Mouse (Mus musculus) midbrain, embryonic 15.5 days (tissue): ENCODE measurements at regions not wholly inside any gene's neighbourhood (a gene's known extent, or its start where the extent isn't known, plus 50 kb on each side); places are given as distances from the start of the nearest gene placed in this dataset.

Experiments
- ATAC-seq: fragments of 200-750 bp; cut with Nextera tagmentation; replicated peaks from 2 replicates; pipeline ENCODE4 v1.8.0; 2017; ENCODE audit warnings: moderate TSS enrichment
- H3K27ac ChIP-seq: fragments of 300-500 bp; sonication (generic); 2 replicates; pipeline ENCODE4 v1.5.1; 2015; ENCODE audit warnings: mild to moderate bottlenecking, inconsistent platforms
- H3K27me3 ChIP-seq: fragments of 300-500 bp; sonication (generic); replicated peaks from 2 replicates; pipeline ENCODE4 v1.6.1; 2015; ENCODE audit warnings: inconsistent platforms
- H3K36me3 ChIP-seq: fragments of 300-500 bp; sonication (generic); replicated peaks from 2 replicates; pipeline ENCODE4 v1.6.1; 2015; ENCODE audit warnings: inconsistent platforms
- H3K4me1 ChIP-seq: fragments of 300-500 bp; sonication (generic); 2 replicates; pipeline ENCODE4 v1.6.1; 2015; ENCODE audit warnings: inconsistent platforms
- H3K4me2 ChIP-seq: fragments of 300-500 bp; sonication (generic); 2 replicates; pipeline ENCODE4 v1.6.1; 2015; ENCODE audit warnings: inconsistent platforms, mild to moderate bottlenecking, moderate library complexity
- H3K4me3 ChIP-seq: fragments of 300-500 bp; sonication (generic); 2 replicates; pipeline ENCODE4 v1.5.1; 2015; ENCODE audit warnings: mild to moderate bottlenecking, inconsistent platforms
- H3K9ac ChIP-seq: fragments of 300-500 bp; sonication (generic); 2 replicates; pipeline ENCODE4 v1.6.1; 2015; ENCODE audit warnings: mild to moderate bottlenecking, inconsistent platforms
- H3K9me3 ChIP-seq: fragments of 300-500 bp; sonication (generic); 2 replicates; pipeline ENCODE4 v1.6.1; 2016; ENCODE audit warnings: inconsistent platforms
- WGBS: fragments of 180-500 bp; shearing (Covaris S2); methylation state at CpG from one replicate; pipeline ENCODE4 v1.1.7; 2015; ENCODE audit warnings: mixed read lengths; 5-methylcytosine and 5-hydroxymethylcytosine counted together

GRCm38 (mm10) chr8:37398957-37399356 lies 405.6 kb downstream of the AI429214 start:
- Histone ChIP-seq H3K27ac (no peak overlapping the region), H3K36me3 (no peaks in the 10 kb centered on the region), H3K27me3 (no peaks in the 10 kb centered on the region), H3K4me1 (no peaks in the 10 kb centered on the region), H3K4me3 (no peak overlapping the region), H3K9ac (no peak overlapping the region), H3K9me3 (no peaks in the 10 kb centered on the region), H3K4me2 (no peak overlapping the region)
- no peak for ATAC-seq
- WGBS, result 71% methylated on average over 2 of the region's 2 CpGs

DNA sequence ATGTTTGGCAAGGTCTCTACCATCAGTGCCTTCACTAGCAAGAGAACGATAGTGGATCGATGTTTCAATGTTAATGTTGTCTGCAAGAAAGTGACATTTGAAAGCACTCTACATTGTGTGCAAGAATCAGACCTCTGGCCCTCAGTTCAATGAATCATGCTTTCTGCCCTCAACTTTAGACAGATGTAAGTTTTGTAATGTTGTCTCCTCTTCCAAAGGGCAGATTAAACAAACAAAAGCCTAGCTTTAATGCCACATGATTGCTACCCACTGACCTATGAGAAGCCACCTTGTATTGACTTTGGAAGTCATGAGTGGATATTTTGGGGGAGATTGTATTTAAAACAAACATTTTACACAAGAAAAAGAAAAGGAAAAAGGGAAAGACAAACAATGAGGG lies 429.2 kb downstream of the AI429214 start:
- no peaks in the 10 kb centered on the region for H3K9me3 ChIP-seq
- H3K27ac ChIP-seq, result no peak overlapping the region
- H3K4me3 ChIP-seq, result no peak overlapping the region
- no peak for ATAC-seq
- 83% methylated on average over 2 of the region's 2 CpGs for WGBS
- H3K27me3 ChIP-seq, result no peaks in the 10 kb centered on the region
- no peak overlapping the region for H3K9ac ChIP-seq
- H3K4me2 ChIP-seq, result no peak overlapping the region
- no peaks in the 10 kb centered on the region for H3K36me3 ChIP-seq
- H3K4me1 ChIP-seq, result no peaks in the 10 kb centered on the region

- Histone ChIP-seq H3K4me1 (no peaks in the 10 kb centered on the region), H3K27ac (no peak overlapping the region), H3K27me3 (no peaks in the 10 kb centered on the region), H3K9me3 (no peaks in the 10 kb centered on the region), H3K36me3 (no peaks in the 10 kb centered on the region), H3K4me2 (no peak overlapping the region), H3K9ac (no peak overlapping the region), H3K4me3 (no peak overlapping the region)
- no peak for ATAC-seq
Measured at GRCm38 (mm10) chr8:37424588-37424987, 431.2 kb downstream of the AI429214 start.

DNA sequence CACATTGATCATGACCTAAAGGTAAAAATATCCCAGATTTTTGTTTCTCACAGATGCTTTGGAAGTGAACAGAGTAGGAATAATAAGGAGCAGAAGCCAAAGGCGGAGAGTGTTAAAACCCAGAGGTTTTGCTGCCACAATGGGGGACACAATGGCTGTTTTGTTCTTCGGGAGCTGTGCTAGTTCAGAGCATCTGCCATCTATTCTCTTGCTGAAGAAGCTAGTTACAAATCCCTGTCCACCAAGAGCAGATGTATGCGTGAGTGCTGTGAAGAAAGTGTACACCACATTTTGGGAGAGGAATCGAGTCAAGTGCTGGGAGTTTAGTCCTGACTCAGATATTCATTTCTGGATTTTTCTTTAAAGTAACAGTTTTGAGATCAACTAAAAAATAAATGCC lies 435.4 kb downstream of the AI429214 start:
- H3K36me3 ChIP-seq, result no peaks in the 10 kb centered on the region
- H3K4me3 ChIP-seq, result no peak overlapping the region
- no peak overlapping the region for H3K9ac ChIP-seq
- no peaks in the 10 kb centered on the region for H3K9me3 ChIP-seq
- no peak overlapping the region for H3K4me2 ChIP-seq
- H3K4me1 ChIP-seq, result no peaks in the 10 kb centered on the region
- 36% methylated on average over 4 of the region's 4 CpGs for WGBS
- ATAC-seq, result no peak
- no peak overlapping the region for H3K27ac ChIP-seq
- no peaks in the 10 kb centered on the region for H3K27me3 ChIP-seq

DNA sequence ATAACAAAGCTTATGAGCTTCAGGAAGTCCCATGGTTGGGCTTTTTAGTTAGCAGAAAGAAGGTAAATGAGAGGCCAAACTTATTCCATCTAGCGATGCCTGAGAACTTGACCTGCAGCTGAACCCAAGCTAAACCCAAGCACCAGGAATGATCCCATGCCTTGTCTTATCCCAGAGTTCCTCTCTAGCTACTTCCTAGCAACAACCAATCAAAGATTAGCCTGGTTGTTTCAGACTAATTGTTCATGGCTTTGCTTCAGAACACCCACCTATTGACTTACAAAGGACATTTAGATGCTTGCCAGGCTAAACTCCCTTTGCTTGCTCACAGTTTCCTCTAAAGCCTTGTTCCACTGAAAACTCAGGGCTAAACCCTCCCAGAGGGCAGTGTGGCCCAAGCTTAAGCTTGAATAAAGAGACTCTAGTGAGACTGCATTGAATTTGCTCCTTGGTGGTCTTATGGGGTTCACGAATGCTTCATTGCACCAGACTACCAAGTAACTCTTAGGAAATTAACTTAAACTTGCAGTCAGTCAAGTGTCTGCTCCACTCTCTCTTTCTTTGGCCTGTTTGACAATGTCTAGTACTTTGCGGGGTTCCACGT lies 467.2 kb downstream of the AI429214 start:
- WGBS, result 53% methylated on average over 4 of the region's 4 CpGs

DNA sequence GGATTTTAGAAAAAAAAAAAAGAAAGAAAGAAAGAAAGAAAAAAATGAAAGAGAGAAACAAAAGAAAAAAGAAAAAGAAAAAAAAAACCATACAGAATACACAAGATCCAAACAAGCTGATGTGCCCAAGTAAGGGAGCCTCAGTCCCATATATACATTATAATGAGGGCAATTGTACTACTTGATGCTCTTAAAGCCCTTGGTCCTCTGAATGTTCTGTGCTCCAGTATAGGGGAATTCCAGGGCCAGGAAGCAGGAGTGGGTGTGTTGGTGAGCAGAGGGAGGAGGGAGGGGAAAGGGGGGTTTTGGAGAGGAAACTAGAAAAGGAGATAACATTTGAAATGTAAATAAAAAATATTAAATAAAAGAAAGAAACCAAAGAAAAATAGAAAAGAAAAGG lies 472.2 kb downstream of the AI429214 start:
- Histone ChIP-seq H3K27me3 (no peaks in the 10 kb centered on the region), H3K9me3 (no peaks in the 10 kb centered on the region), H3K9ac (no peak overlapping the region), H3K27ac (no peak overlapping the region), H3K36me3 (no peaks in the 10 kb centered on the region), H3K4me3 (no peak overlapping the region), H3K4me1 (no peaks in the 10 kb centered on the region), H3K4me2 (no peak overlapping the region)
- no peak for ATAC-seq

More for the DNA sequence above, 467.2 kb downstream of the AI429214 start:
- no peak overlapping the region for H3K27ac ChIP-seq
- H3K4me3 ChIP-seq, result no peak overlapping the region
- H3K9me3 ChIP-seq, result no peaks in the 10 kb centered on the region
- no peaks in the 10 kb centered on the region for H3K27me3 ChIP-seq
- H3K9ac ChIP-seq, result no peak overlapping the region
- H3K4me1 ChIP-seq, result no peaks in the 10 kb centered on the region
- H3K36me3 ChIP-seq, result no peaks in the 10 kb centered on the region
- ATAC-seq, result peak; percentile 50; the same call in 1 of the 2 replicates
- H3K4me2 ChIP-seq, result no peak overlapping the region

DNA sequence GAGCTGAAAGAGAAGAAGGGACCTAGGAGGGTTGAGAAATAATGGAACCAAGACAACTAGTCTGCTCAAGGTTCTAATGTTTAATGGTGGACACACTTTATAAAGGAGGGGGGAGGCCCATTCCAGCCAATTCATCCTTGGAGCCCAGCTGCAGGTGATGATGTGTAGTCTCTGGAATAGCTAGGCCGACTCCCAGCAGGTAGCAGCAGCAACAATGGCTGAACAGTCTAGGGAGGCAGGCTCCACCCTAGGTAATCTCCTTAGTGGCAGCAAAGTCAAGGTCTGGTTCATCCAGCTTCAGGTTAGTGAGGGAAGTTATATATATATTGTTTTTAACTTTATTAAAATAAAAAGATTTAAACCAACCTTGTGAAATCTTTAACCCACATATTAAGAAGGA lies 474.3 kb downstream of the AI429214 start:
- ATAC-seq, result no peak
- 88% methylated on average over 1 of the region's 1 CpGs for WGBS

More for the DNA sequence above, 474.3 kb downstream of the AI429214 start:
- Histone ChIP-seq H3K27me3 (no peaks in the 10 kb centered on the region), H3K27ac (no peak overlapping the region), H3K4me3 (no peak overlapping the region), H3K9ac (no peak overlapping the region), H3K36me3 (no peaks in the 10 kb centered on the region), H3K4me1 (no peaks in the 10 kb centered on the region), H3K9me3 (no peaks in the 10 kb centered on the region), H3K4me2 (no peak overlapping the region)
